Comparison of ENCODE assay signal across 24 mouse cellular contexts in genomic region chr12:91963239-91963638, GRCm38 (mm10).
DNase-seq lines count a peak whose midpoint lies in the region; ATAC-seq and TF ChIP-seq lines count a peak whose summit lies in the region.
"Had no signal": no experiment of that assay in that cellular context is flagged by ENCODE, and none has a peak within 500 bp of the region (broad histone marks: within the 10 kb centered on the region; RNA-seq: fewer than 3 reads in every experiment).

No protein-coding gene starts in this region.

- no peak overlapping the region for H3K9ac ChIP-seq in heart, embryonic 13.5 days
- no peak overlapping the region for H3K9ac ChIP-seq in lung, embryonic 14.5 days
- H3K9ac ChIP-seq: hindbrain, embryonic 14.5 days; liver, embryonic 13.5 days; midbrain, embryonic 13.5 days; neural tube, embryonic 13.5 days had no signal

- no peak overlapping the region for H3K4me3 ChIP-seq in heart, embryonic 13.5 days
- no peak overlapping the region for H3K4me3 ChIP-seq in lung, embryonic 14.5 days (ENCODE audit: low read depth, low read length)
- H3K4me3 ChIP-seq: erythroblast, embryonic 14.5 days; heart, embryonic 10.5 days; layer of hippocampus, adult 2 months; liver, embryonic 13.5 days; midbrain, embryonic 13.5 days; neural tube, embryonic 13.5 days had no signal

- 0 out of 2 replicates have a peak overlapping the region, but pooled peaks have one; percentile 6 for H3K4me2 ChIP-seq in heart, embryonic 13.5 days
- no peak overlapping the region for H3K4me2 ChIP-seq in lung, embryonic 14.5 days
- H3K4me2 ChIP-seq: hindbrain, embryonic 14.5 days; liver, embryonic 13.5 days; midbrain, embryonic 13.5 days; neural tube, embryonic 13.5 days had no signal

- 20% methylated on average over 5 of the region's 5 CpGs for WGBS in heart, embryonic 13.5 days
- WGBS in lung, embryonic 14.5 days: 47% methylated on average over 5 of the region's 5 CpGs

- TF ChIP-seq CTCF in lung, embryonic 14.5 days (IDR thresholded peaks at IDR 0.05; ENCODE audit: low read depth): no peak

- intact Hi-C loops in heart, postnatal 25 days (cut with DNase I): no loop called here

- peak overlapping the region; percentile 54 for H3K27ac ChIP-seq in heart, embryonic 13.5 days (replicated peaks)
- H3K27ac ChIP-seq in lung, embryonic 14.5 days (ENCODE audit: low read depth): peak overlapping the region; percentile 85; the same call in 1 of the 2 replicates
- H3K27ac ChIP-seq: heart, embryonic 10.5 days; hindbrain, embryonic 14.5 days; layer of hippocampus, adult 2 months; liver, embryonic 13.5 days; macrophage; midbrain, embryonic 13.5 days; neural tube, embryonic 13.5 days had no signal

- no peaks in the 10 kb centered on the region for H3K36me3 ChIP-seq in heart, embryonic 13.5 days
- H3K36me3 ChIP-seq in lung, embryonic 14.5 days (ENCODE audit: insufficient read depth): no peaks in the 10 kb centered on the region
- H3K36me3 ChIP-seq: heart, embryonic 10.5 days; liver, embryonic 13.5 days; midbrain, embryonic 13.5 days; neural tube, embryonic 13.5 days had no signal

- DNase-seq in heart, postnatal 25 days (ENCODE audit: low spot score): no peak
- DNase-seq in lung, embryonic 14.5 days: peak; percentile 47
- DNase-seq in lung, postnatal 10 days: peak; percentile 19
- no peak for DNase-seq in liver
- DNase-seq in spleen, postnatal 14 days (ENCODE audit: low spot score in 2 of 2): no peak
- DNase-seq: cerebellum, adult 2 months; cerebellum, postnatal 25 days; kidney, postnatal 36 days; liver, embryonic 13.5 days; right cerebral cortex, postnatal 4 days; thymus, adult 2 months; thymus, postnatal 36 days had no signal

- ATAC-seq in heart, embryonic 13.5 days (ENCODE audit: extremely low read depth, insufficient number of reproducible peaks, low FRiP score, low TSS enrichment): no peak
- ATAC-seq in lung, embryonic 14.5 days (ENCODE audit: insufficient read depth): peak; percentile 88
- no peak for ATAC-seq in granulocyte monocyte progenitor cell, adult 5-6 weeks (replicated peaks; ENCODE audit: poor library complexity, severe bottlenecking)
- ATAC-seq: CD4-positive, CD25-positive, alpha-beta regulatory T cell, adult 4 months; forebrain, embryonic 16.5 days; intestine, postnatal 0 days; midbrain, embryonic 13.5 days had no signal

- H3K9me3 ChIP-seq in heart, embryonic 13.5 days: no peaks in the 10 kb centered on the region
- H3K9me3 ChIP-seq in lung, embryonic 14.5 days (ENCODE audit: low read depth, low read length): no peaks in the 10 kb centered on the region
- H3K9me3 ChIP-seq: heart, embryonic 10.5 days; liver, embryonic 13.5 days; midbrain, embryonic 13.5 days; neural tube, embryonic 13.5 days had no signal

- H3K4me1 ChIP-seq in heart, embryonic 13.5 days: peaks cover 13% of the 10 kb centered on the region
- H3K4me1 ChIP-seq in lung, embryonic 14.5 days (ENCODE audit: insufficient read depth): no peaks in the 10 kb centered on the region
- H3K4me1 ChIP-seq: liver, embryonic 13.5 days; midbrain, embryonic 13.5 days; neural tube, embryonic 13.5 days had no signal

- no peaks in the 10 kb centered on the region for H3K27me3 ChIP-seq in heart, embryonic 13.5 days (replicated peaks)
- H3K27me3 ChIP-seq in lung, embryonic 14.5 days (ENCODE audit: insufficient read depth, low read length): no peaks in the 10 kb centered on the region
- H3K27me3 ChIP-seq: liver, embryonic 13.5 days; midbrain, embryonic 13.5 days; neural tube, embryonic 13.5 days had no signal

Comparison
In these comparisons a context has a peak if more than half of its experiments do, and no peak if none do; other contexts are left out.
1. DNase-seq: peak in lung, embryonic 14.5 days (single experiment) and lung, postnatal 10 days (single experiment); none in heart, postnatal 25 days (single experiment), liver (single experiment) and spleen, postnatal 14 days (0 of 2).